Mouse (Mus musculus) 416B (cell line): ENCODE data around the gene Iba57.
"Not testable (repeated sequence)": the region's sequence is repeated elsewhere in the genome, so short reads cannot be mapped to it uniquely, and the experiment has no call there.

Source experiments
- DNase-seq: peaks from one replicate; pipeline ENCODE4 v3.0.0; 2011; ENCODE audit warnings: low read depth

Gene Iba57

DNA sequence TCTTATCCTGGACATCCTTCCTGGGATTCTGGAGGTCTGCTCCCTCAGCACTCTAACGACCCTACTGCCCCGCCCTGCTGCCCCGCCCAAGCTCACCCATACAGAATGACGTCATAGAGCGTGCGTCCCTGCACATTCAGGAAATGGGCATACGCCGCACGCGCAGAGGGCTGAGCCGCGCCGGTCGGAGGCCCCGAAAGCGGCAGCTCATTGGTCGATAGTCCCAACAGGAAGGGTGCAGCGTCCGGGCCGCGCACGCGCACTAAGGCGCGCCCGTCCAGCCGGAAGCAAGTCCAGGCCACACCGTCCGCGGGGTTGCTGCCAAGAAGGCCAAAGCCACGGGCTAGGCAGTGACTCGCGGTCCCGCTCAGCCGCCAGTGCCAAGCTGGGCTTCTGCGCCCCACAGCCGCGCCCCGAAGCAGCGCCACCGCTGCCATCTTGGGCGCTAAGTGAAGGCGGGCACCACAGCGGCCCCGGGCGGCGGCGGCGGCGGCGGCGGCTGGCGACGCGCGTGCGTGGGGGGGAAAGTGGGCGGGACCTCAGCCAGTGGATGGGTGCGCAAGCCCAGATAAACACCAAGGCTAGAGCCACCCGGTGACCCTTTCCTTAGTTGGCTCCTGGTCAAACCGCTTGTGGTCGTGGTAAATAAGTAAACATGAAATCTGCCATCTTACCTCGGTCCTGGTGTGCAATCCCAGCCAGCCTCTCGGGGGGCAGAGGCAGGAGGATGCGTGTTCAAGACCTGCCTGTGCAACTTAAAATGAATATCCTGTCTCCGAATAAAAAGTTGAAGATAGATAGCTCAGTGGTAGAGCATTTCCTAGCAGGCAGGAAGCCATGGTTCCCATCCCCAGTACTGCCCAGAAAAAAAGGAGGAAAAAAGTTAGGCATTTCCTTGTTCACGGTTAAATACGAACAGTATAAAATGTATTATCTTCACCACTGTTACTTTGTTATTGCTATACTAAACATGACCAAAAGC, at the start of gene Iba57:
Gene Iba57, minus strand, starts transcription at position 485 of the 982 bp plus-strand sequence.
- DNase-seq = peak; percentile 99

DNA sequence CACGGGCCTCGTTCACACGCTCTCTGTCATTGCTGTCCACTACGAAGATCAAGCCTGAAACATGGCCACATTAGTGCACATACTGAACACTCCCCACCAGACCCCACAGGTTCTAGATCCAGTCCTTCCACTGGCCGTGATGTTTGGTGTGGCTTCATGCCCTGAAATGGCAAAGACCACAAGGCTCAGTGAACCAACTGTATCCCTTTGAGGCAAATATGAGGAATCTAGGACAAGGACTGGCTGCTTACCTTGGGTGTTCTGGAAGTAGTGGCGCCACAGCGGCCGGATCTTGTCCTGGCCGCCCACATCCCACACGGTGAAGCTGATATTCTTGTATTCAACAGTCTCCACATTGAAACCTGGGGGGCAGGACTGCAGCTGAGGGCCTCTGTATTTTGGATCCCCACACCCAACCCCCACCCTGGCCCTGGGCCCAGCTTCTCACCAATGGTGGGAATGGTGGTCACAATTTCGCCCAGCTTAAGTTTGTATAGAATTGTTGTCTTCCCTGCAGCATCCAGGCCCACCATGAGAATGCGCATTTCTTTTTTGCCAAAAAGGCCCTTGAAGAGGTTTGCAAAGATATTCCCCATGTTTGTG, 49.5 kb upstream of the Iba57 start:
- DNase-seq = no peak

DNA sequence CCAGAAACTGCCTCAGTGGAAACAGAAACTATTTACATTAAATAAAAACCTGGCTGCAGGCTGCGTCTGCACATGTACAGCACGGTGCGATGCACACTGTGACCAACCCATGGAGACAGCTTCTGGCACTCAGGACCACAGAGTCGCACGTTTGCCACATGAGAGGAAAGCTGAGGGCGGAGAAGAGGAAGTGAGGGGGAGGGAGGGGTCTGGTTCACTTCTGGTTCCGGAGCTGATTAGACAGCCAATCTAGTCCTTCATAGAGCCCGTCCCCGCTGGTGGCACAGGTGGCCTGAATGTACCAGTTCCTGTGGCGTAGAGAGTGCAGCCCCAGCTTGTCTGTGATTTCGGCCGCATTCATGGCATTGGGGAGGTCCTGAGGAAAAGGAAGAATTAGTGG, 48.8 kb upstream of the Iba57 start:
- DNase-seq = peak; percentile 70

DNA sequence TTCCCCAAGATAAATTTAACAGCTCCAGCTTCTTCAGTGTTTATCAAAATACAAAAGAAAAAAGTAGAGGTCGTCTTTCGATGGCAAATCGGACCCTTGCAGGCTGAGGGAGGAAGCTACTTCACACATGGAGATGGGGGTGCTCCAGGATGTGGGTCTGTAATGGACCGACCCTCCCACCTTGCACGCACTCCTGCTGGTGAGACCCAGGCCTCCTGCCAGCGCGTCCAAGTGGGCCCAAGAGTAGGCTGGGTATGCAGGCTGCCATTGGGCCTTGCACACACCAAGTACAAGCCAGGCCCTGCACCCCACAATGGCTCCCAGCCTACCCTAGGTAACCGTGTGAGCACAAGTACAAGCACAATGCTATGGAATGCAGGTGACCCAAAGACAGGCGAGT, 48.0 kb upstream of the Iba57 start:
- not testable (repeated sequence) for DNase-seq

DNA sequence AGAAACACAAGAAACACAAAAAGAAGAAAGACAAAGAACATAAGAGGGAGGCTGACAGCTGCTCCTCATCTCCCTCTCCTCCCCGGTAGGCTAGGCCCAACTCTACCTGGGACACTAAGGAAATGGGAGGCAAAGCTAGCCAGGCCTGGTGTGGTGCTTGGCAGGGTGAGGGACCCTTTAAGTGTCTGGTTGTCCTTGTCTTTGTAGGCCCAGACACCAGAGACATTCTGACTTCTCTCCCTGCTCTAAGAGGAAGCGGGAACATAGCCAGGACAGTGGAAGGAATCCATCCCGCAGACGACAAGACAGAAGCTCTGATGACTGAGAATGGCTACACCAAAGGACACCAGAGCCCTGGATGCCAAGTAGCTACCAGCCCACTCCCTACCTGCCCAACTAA, 46.5 kb upstream of the Iba57 start:
- no peak for DNase-seq

DNA sequence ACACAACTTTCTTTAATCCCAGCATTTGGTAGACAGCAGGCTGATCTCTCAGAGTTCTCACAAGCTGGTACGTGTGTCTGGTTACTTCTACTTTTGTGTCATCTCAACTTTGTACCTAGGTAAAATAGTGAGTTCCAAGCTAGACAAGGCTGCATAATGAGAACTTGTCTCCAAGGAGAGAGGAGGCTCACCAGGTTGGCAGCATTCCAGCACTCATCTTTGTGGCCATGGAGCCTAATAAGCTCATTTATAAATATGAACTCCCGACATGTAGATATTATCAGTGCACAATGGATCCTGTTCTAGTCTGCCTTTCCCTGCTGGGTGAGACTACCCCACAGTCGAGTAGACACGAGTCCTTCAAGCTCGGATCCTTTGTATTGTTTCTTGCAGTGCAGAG, 46.0 kb upstream of the Iba57 start:
- DNase-seq = no peak

DNA sequence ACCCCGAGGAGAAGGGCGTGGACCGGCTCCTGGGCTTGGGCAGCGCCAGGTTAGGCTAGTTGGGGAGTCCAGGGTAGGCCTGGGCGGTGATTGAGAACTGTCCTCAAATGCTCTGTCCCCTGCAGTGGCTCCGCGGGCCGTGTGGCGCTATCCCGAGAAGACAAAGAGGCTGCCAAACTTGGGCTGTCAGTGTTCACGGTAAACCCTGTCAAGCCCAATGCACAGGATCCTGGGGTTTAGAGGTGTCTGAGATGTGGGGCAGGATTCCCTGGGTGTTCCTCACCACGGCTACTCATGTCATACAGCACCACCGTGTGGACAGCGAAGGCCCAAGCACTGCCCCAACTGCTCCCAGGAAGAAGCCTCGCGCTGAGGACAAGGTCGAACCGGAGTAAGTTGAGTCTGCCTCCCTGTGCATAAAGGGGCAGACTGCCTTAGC, 45.5 kb upstream of the Iba57 start:
- peak; percentile 82 for DNase-seq

DNA sequence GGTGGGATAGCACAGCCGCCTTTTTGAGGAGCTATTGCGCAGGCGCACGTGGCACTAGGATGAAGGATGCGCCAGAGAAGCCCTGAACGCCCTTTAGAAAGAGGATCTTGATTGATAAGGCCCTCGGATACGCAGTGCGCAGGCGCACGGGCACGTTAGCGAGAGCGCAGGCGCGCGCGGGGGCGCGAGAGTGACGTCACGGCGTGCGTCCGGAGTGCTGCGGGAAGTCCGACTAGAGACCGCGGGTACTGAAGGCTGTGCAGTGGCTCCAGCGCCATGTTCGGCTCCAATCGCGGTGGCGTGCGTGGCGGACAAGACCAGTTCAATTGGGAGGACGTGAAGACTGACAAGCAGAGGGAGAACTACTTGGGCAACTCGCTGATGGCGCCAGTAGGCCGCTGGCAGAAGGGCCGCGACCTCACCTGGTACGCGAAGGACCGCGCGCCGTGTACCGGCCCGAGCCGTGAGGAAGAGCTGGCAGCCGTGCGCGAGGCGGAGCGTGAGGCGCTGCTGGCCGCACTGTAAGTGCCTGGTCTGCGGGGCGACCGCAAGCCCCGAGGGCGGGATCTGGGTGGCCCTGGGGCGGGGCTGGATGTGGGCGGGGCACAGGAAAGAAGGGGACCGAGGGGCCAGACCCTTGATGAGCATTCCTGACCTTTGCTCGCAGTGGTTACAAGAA, 44.8 kb upstream of the Iba57 start, which contains the start of gene 2310033P09Rik:
Gene 2310033P09Rik, plus strand, starts transcription at position 169 of the 679 bp plus-strand sequence.
- DNase-seq = peak; percentile 95

DNA sequence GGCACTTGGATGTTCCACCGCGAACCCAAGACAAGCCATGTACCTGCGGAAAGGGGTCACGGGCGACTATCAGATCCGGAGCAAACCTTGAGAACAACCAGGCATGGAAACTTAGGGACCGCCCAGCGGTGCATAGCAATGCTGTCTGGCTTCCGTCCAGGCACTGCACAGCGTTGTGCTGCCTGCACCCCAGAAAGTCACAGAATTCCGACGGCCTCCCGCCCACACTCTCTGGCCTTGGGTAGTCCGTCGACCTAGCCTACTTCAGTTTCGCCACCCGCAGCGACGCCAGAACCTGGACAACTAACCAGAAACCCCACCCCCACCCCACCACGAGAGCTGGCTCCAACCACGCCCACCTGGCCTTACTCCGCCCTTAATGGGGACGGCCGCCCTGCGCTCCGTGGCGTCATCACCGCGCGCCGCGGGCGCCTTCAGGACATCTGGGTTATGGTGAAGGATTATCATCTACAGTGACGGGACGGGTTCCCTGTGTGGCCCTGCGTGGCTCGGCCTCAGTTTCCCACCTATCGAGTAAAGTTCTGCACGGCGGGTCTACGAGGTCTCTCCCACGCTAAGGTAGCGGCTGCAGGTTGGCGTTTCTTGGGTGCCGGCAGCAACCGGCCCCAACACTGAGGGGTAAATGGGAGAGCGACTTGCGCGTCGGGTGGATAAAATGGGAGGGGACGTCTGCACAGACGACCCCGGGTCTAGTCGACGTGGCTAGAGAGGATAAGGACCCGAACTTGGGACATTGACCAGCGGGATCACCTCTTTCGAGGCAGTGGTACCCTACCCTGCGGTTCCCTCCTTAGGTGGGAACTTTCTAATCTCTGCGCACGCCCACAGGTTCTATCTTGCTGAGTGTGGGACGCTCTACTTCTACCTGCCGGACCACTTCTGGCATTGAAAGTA, 38.8 kb upstream of the Iba57 start, which contains the start of gene Mrpl55:
Gene Mrpl55, plus strand, starts transcription at position 406 of the 915 bp plus-strand sequence.
- DNase-seq = peak; percentile 94

DNA sequence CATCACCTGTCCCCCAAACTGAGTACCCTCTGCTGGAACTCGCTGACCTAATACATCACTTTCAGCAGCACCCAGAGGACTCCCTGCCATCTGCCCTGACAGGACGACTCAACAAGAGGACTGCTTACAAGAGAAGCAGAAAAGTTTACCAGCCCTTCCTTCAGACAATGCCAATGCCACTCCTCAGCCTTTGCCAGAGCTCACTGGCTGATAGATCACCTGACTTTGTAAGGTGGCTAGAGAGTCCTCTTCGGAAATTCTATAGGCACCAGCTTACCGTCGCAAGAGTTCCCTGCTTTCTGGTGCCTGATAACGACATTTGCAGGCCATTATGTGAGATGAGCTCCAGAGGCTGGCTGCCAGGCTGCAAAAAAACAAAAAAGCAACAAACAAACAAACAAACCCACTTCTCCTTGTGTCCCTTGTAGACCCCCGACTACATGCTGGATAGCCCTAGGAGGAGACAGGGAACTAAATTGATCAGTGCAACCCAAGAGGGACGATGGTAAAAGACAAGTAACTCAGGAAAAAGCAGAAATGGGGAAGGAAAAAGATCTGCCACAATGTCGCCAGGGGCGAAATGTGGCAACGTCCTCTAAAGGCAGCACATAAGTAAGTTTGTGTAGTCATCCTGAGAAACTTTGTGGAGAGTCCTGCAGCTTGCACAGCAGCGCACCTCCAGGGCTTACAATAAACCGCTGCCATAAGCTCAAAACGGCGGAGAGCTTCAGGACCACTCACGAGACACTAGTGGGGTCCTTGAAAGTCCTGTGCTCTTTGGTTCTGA, 37.9 kb upstream of the Iba57 start:
- DNase-seq = peak; percentile 50

DNA sequence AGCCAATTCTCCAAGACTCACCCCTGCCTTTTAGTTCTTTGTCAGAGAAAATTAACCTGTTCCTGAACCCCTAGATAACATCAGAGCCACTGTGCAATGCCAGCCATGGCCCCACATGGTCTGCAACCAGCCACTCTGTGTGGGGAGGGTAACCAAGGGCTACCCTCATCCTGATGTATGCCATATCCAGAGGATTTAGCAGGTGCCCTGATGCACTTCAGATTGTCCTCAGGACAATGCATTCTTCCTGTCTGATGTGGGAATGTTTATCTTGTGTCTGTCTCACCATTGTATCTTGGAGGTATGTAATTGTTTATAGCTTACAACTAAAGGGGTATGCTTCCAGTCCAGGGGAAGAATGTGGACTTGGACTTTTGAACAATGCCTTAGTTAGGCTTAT, 32.7 kb upstream of the Iba57 start:
- no peak for DNase-seq

DNA sequence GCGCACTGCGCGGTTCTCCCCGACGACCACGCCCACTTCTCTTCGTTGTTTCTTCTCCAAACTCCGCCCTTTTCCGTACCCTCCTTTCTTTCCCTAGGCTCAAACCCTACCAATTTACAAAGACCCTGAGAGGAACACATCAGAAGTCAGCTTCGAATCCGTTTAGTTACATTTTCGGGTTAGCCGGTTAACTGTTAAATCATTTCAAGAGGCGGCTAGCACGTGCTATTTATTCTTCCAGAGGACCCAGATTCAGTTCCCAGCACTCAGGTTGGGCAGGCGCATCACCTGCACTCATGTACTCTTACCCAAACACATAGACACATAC, 28.5 kb upstream of the Iba57 start, which contains the start of gene Guk1:
Gene Guk1, minus strand, starts transcription at position 154 of the 328 bp plus-strand sequence.
- no peak for DNase-seq

DNA sequence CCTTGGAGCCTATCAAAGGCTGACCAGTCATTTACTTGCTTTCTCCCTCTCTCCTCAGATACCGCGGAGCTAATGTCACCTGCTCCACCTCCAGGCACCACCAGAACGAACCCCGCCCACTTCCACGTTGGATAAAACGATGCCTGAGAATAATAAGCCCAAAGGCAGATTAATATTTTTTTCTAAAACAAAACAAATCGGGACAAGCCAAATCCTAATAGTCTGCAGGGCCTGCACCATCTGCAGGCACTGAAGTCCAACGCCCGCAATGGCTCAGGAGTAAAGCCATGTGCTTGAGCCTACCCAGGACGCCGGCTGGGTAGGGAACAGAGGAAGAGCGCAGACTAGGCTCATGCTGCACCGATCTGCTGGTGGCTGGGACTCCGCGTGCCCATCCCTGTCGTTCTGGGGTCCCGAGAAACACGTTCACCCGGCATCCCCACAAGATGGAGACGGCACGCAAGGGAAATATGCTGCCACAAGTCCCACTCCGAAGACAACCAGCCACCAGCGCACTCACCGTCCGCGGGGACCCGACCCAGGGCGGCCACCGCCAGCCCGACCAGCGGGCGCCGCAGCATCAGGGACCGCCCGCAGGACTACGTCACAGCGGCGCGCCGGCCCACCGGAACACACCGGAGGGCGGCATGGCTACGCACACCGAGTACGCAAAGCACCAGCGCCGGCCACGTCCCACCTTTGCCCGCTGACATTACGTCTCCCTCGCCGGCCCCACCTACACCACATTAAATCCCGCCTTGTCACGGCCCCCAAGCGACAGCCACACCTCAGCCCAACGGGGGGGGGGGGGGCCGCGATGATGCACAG, 27.9 kb upstream of the Iba57 start:
- DNase-seq = peak; percentile 95

DNA sequence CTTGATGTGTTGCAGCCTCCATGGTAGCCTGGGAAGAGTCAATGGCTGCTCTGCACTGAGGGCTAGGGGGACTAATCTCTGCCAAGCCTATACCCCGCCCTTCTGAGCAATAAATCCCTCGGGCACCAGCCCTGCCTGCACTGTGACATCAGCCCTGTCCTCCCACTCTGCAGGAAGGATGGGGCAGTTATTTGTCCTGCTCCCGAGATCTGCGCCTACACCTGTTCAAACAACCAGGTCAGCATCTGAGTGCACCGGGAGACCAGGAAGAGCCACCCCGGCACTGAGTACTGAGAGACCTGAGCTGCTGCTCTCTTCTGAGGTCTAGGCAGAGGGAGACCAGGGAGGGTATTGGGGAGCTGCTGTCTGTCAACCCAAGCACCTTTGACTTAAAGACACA, 24.2 kb upstream of the Iba57 start:
- no peak for DNase-seq

DNA sequence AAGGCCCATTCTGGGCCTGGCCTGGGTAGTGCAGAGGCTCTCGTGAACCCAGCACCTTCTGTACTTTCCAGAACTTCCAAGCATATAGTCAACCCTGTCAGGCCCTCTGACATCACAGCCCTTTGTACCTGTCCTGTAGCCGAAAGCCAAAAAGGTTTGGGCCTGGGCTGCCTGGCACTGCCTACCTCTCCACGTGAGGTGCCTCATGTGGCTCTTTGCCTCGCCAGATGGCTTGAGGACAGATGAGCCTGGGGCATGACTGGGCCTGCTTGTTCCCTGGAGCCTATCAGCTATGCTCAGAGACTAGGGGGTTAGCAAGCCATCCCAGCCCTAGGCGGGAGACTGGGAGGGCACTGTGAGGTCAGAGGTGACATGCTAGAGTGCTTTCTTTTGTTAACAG, 22.0 kb upstream of the Iba57 start:
- no peak for DNase-seq

DNA sequence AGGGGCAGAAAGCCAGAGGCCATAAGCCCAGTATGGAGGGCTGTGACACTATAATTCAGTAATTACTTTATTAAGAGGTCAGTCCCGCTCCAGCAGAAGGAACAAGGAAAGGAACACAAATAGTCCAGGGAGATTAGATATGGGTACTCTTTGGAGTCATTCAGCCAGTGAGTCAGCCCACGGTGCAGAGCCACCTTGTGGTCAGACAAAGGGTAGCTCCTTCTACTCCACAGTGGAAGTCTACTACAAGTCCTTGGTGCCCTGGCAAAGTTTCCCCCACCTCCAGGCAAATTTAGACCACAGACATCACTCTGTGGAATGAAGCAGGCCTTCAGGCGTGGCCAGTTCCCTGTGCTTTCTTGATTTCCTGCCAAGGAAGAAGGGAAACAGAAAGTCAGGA, 20.3 kb upstream of the Iba57 start:
- DNase-seq = peak; percentile 58

DNA sequence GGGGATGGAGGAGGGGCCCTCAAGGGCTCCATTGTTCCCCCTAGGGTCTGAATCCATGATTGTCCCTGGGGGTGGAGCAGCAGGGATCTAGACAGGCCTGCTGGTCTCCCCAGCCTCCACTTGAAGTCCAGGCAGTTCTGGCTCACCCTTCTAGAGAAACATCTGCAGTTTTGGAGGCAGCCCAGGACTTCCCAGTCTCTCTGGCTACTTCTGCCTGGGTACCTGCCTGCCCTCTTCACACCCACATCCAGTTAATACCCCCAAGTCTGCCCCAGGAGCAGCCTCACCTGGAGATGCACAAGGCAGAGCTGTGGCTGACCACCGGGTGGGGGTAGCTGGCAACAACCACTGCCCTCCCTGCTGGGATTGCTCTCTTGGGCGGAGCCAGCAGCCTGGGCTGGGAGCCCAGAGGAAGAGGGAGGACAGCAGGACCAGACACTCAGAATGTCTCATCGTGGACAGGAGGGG, 19.4 kb upstream of the Iba57 start, which contains the start of gene Gjc2:
Gene Gjc2, minus strand, starts transcription at position 350 of the 468 bp plus-strand sequence.
- DNase-seq = no peak

DNA sequence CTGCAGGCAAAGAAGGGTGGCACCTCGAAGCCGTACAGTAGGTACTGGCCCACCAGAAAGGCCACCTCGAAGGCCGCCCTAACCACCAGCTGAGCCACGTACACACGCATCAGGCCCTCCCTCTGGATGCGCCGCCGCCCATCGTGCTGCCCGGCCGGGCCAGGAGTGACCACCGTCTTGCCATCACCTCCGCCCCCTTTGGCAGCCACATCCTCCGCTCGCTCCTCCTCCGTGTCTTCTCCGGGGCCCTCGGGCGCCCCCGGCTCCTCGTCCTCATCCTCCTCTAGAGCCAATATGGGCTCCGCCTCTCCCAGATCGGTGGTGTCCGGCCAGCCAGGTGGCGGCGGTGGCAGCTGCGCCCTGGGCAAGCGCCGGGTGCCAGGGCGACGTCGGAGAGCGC, 13.4 kb upstream of the Iba57 start:
- no peak for DNase-seq

DNA sequence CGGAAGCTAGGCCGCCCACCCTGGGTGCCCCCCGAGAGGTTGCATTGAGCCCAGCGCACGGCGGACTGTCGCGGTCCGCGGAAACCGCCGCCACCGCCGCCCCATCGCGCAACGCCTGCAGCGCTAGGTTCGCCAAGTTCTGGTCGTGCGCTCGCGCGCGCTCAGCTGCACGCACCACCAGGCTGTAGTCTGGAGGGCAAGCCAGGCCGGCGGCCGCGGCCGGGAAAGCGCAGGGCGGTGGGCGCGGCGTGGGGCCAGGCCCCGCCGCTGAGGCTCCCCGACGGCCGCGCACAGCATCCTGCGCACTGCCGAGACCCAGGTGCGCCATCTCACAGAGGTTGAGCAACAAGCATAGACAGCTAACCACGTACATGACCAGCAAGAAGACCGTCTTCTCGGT, 12.9 kb upstream of the Iba57 start:
- DNase-seq = no peak
